Mouse (Mus musculus) embryo, embryonic 10.5 days (tissue): ENCODE data around the gene Stat5b.

ENCODE experiments used
- DNase-seq: peaks from one replicate; pipeline ENCODE4 v3.0.0-alpha.2; 2015; ENCODE audit warnings: low spot score

Stat5b gene

DNA sequence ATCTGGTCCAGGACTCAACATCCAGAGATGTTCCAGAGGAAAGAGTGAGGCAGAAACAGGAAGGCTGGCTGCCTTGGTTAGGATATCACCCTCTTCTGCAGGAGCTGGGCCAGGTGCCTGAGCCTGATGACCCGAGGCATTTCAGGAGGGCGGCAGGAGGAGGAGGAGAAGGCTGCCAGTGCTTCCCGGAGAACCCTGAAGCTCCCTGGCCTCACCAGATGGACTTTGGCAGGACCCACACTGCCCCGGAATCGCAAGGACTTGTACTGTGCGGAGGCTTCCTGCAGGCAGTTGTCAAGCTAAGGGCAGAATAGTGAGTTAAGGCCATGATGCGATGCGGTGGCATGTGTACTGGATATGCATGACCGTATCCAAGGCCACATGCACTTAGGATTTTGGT is 83.8 kb downstream of the Stat5b start:
- no peak for DNase-seq

DNA sequence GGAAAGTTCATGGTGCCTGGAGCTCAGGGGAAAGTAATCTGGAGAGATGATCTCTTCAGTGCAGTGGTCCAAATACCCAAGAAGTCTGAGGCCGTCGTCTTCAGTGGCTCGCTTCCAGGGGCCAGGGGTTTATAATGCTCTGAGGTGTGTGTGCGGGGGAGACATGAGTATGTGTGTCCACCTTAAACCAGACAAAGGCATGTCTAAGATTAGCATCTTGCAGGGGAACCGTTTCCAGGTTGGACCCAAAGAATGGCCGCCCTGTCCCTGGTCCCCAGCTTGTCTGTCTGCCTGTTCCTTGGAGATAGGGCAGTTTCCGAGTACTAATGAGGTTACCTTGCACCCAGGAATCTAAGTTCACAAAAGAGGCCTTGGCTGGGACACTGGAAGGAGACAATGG is 87.7 kb downstream of the Stat5b start, which contains the start of gene Hcrt:
Gene Hcrt (minus strand): TSS at position 101 of the 400 bp plus-strand sequence.
- DNase-seq = no peak

DNA sequence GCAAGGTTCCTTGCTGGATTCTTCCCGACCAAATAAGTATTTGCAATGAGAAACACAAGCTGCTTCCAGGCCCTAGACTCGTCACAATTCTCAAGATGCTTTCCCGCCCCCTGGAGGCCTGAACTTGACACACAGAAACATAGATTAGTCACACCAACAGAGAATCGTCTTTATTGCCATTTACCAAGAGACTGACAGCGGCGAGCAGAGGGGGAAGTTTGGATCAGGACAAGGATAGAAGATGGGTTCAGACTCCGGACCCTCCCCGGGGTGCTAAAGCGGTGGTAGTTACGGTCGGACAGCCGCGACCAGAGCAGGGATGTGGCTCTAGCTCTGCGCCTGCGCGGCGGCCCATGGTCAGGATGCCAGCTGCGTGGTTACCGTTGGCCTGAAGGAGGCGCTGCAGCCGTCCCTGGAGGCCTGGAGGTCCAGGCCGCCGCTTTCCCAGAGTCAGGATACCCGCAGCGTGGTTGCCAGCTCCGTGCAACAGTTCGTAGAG is 88.9 kb downstream of the Stat5b start:
- peak; percentile 94 for DNase-seq

DNA sequence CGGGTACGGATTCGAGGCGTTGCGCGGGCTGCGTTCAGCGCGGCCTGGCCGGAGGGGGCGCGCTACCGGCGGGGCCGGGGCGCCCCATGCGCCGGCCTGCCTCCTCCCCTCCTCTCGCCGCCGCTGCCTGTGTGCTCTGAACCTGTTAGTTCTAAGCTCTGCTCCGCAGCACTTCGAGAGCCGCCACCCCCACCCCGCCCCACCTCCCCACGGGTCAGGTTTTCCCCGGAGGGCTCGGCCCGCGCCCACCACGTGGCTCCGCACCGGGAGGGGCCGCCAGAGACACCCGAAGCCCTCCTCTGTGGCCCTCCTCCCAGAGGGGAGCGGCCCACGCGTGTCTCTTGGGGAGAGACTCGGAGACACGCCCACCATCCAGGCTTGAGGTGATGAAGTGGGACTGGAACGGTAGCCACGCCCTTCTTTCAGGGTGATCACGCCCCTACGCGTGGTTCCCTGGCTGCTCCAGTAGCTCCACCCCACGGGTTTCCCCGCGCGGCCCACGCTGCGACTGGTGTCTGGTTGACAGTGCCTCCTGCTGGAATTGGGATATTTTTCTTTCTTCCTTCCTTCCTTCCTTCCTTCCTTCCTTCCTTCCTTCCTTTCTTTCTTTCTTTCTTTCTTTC is 90.8 kb downstream of the Stat5b start, which contains the start of gene Kcnh4:
Gene Kcnh4 (minus strand): TSS at position 332 of the 623 bp plus-strand sequence.
- peak; percentile 58 for DNase-seq

DNA sequence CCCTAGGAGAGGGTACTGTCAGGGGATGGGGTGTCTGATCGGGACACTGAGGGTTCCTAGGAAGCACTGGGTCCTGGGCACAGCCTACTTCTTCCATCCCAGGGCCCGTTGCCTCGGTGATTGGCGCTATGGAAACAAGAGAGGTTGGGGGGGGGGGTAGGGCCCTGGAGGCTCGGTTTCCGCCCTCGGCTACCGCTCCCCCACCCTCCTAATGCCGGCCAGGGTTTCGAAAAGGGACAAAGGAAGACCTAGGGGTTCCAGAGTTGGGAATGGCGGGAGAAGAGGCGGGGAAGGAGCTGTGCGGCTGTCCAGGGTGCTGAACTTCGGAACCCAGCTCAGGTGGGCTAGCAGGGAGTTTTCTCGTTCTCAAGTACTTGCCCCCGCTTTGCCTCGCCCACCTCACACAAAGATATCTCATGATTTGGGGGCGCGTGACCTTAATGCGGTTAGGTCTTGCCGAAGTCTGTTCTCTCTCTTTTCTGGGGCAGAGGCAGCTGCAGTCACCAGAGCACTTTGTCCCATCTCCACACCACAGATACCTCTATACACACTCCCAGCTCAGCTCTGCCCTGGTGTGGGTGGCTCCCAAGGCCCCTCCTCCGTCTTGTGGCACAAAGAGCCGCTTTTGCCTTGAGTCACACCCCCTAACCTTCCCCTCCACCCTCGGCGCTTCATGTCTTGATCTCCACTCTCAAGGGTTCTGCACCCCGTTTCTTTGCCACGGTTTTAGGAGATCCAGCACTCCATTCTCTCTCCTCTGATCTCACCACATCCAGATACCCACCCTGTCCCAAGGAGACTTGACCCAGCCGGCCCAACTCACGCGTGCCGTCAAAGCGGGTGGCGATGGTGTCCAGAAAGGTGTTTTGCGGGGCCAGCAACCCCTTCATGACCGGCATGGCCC is 91.6 kb downstream of the Stat5b start:
- peak; percentile 81 for DNase-seq

DNA sequence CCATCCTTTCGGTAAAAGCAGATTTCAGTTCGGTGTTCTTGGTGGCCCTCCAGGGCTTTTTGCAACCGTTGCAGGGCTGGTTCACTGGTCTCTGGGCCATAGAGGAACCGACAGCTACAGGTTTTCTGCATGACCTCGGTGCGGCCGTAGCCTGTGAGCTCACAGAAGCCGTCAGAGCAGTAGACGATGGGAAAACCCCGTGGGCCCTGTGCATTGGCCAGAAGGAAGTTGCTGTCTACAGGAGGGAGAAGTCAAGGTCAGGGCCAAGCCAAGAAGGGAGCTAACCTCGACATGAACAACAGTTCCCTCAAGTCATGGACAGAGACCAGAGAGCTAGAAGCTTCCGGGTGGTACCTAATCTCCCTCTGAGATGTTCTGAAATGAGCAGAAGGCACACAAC is 93.0 kb downstream of the Stat5b start:
- DNase-seq = no peak

DNA sequence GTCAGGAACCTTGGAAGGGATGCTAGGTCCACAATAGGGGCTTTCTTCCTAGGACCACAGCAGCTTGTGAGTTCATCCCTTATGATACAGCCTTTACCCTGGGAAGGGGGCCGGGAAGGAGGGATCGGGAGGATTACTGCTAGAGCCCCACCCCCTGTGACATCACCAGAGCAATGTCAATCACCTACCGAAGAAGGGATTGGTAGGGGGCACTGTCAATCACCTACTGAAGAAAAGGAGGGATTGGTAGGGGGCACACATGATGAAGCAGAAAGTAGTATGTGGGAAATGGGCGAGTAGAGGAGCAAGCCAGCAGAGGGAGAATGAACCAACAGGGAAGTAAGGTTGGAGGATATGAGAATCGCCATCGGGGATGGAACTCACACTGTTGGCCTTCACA is 94.0 kb downstream of the Stat5b start:
- no peak for DNase-seq

DNA sequence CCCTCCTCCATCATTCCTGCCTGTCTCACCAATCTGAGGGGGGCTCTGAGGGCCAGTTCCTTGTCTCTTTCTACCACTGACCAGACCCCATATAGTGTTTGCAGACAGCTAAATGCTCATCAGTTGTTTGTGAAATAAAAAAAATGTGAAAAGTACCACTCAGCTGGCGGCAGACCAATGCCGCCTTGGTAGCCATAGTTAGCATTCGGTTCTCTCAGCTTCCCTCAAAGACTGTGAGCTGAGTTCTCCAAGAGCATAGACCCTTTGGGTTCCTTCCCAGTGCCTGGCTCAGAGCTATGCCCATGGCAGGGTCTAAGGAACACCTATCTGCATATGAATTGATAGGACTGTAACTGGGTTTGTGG is 95.8 kb downstream of the Stat5b start:
- no peak for DNase-seq

DNA sequence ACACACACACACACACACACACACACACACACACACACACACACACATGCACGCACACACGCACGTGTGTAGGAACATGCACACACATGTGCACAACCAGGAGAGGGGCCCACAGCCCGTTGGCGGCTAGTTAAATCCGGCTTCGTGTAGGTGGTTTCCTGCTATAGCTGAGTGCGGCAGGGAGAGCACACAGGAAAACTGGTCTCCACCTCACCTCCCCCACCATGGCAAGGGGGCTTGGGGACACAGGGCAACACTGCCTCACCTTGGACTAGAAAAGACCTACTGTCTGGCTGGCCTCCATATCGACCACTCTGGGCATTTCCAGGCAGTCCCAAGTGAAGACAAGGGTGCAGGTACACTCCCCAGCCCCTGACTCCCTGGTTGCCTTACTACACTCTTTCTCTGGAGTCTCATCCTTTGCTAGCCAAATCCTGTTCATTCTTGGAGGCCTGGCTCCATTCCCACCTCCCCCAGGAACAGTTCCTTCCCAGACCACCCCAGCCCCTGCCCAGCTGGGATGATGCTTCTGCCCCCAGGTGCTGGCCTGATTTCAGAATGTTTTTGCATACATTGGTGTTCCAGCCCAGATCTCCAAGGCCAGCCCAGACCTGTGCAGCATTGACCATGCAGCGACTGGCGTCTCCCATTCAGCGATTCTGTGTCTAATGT is 96.4 kb downstream of the Stat5b start:
- no peak for DNase-seq

DNA sequence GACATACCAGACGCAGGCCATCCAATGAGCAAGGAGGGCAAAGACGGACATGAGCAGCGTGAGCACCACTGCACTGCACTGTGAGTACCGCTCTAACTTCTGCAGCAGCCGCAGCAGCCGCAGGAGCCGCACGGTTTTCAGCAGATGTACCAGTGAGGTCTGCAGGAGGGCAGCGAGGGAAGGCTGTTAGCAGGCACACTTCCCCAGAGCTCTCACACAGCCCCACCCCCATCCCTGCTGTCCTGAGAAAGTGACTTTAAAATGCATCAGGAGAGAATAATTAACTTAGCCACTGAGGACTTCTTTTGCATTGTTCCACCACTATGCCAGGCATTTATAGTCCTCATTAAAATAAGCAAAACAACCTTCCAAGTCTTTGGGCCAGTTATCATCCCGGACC is 98.2 kb downstream of the Stat5b start:
- DNase-seq = no peak

DNA sequence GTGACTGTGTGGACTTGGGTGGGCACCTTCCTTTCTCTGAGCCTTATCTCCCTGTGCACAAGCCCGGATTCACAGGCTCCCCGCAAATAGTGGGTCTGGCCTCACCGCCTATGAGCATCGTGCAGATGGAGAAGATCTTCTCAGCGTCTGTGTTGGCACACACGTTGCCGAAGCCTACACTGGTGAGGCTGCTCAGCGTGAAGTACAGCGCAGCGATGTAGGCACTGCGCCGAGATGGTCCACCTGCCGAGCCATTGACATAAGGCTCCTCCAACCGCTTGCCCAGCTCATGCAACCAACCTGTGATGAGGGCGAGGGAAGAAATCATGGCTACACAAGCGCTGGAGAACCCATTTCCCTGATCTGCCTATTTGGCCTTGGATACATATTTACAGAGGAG is 100.4 kb downstream of the Stat5b start:
- DNase-seq = no peak

DNA sequence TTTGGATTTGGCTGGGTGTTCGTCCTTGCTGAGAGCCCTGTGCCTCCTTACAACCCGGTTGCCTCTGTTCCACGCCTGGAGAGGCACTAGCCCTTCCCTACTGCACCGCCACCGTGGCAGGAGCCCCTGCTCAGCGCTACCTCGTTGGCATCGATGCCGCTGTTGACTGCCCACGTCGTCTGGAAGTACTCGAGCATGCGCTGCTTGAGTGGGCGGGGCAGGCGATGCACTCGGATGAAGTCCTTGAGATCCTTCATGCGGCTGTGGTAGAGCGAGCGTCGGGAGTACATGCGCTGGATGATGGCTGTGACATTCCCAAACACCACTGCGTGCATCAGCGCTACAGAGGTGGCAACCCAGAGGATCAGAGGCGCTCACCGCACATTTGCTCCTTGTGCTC is 101.1 kb downstream of the Stat5b start:
- no peak for DNase-seq

DNA sequence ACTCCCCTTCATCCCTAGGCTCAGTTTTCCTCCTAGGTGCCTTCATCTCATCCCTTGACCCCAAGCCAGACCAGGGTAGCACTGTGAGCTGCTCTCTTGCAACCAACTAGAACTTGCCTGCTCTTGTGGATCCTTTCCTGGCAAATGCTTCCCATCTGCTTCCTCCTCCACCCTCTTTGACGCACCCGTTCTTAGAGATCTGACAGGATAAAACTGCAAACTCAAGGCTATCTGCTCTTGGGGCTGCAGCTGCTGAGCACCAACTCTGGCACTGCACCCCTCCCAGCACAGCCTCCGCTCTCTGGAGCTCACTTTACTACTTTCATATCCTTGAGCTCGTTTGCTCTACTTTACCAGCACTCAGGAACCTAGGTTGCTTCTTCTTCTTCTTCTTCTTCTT is 101.9 kb downstream of the Stat5b start:
- no peak for DNase-seq

DNA sequence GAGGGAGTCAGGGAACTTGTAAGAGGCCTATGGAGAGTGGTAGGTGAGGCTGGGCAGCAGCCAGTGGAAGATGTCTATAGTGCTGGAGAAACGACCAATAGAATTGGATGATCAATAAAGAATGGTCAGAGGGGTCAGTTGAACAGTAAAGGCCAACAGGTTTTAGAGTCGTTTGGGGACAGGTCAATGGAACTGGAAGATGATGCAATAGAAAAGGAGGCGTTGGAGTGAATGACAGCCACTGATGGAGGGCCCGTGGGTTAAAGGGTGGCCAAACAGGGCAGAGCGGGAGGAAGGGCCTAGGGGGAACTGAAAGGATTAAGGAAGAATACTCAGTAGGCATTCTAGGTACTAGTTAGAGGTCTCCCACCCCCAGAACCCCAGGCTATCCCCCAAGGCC is 103.4 kb downstream of the Stat5b start:
- no peak for DNase-seq

DNA sequence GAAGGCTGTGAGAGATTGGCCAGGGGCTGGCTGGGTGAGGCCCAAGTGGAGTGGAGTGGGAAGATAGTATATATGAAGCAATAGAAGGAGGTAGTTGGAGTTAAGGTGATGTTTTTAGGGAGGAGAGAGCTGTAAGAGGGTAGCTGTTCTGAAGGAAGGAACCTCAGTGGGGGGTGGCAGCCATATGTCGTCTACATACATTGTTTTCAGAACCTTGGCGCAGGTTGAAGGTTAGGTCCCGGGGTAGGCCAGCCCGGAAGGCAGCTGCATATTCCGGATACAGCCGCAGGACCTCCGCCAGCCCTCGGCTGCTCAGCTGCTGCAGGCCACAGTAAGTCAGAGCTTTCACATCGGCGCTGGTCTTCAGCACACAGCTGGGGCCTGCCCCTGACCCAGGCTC is 104.0 kb downstream of the Stat5b start:
- no peak for DNase-seq

DNA sequence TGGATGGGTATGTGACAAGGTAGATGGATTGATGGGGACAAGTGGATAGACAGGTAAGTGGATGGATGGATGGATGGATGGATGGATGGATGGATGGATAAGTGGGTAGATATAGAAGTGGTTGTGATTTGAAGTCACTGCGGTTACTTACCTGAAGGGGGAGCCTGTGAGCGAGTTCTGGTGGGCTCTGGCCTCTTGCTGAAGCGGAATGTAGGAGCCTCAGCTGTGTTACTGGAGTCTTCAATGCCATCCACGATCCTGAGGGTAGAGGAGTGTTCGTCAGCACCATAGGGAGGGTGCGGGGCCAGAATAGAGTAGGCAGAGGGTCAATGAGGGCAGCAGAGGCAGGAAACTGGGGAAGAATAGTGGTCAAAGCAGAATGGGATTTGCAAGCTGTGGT is 105.4 kb downstream of the Stat5b start:
- DNase-seq = peak; percentile 79

DNA sequence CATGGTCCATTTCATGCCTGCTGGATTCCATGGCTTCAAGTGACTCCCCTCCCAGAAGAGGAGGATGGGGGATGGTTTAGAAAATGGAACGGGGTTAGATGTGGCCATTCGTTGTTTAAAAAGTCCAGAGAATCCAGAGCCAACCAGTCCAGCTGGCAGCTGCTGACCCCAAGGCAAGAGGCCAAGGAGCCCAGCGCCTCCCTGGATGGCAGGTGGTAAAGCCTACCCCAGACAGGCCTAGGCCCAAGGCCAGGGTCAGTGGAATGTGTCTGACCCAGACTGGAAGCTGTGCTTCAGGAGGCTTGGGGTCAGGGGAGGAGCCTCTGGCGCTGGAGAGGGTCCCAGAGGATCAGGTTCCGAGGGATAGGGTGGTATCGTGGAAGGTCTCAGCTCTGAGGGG is 109.2 kb downstream of the Stat5b start:
- DNase-seq = no peak

DNA sequence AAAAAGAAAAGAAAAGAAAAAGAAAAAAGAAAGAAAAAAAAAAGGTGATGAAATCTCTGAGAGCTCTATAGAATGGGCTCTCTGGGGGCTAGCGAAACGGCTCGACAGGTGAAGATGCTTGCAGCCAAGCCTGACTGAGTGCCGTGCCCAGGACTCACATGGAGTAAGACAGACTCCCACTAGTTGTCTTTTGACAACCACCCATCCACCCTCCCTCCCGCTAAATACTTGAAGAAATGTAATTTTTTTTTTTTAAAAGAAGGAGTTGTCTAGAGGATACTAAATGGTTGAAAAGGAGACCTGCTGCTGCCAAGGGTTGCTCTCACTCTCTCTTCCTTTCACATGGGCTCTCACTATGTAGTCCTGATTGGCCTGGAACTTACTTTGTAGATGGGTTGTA is 111.8 kb downstream of the Stat5b start:
- no peak for DNase-seq

DNA sequence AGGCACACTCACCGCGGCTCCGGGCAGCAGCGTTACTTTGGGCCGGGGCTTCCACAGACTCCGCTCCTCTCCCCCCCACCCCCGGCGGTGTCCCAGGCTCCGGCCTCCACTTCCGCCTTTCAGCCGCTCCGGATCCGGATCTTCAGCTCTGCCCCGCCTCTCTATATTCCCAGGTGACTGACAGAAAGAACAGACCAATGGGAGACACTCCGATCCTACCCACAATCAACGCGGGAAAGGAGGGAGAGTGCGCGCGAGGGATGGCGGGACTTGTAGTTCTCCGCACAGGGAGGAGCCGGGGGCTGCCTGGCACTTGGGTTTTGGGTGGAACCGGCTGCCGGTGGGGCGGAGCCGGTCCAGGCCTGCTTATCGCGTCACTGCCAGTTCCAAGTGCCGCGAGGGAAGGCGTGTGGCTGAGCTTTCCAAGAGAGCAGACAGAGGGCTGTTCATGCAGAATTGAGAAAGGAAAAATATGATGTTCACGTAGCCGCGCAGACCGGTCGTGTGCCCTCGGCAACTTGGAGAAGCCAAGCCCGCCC is 112.4 kb downstream of the Stat5b start, which contains the start of gene Rab5c:
Gene Rab5c (minus strand): TSS at position 150 of the 539 bp plus-strand sequence.
- DNase-seq = peak; percentile 100

DNA sequence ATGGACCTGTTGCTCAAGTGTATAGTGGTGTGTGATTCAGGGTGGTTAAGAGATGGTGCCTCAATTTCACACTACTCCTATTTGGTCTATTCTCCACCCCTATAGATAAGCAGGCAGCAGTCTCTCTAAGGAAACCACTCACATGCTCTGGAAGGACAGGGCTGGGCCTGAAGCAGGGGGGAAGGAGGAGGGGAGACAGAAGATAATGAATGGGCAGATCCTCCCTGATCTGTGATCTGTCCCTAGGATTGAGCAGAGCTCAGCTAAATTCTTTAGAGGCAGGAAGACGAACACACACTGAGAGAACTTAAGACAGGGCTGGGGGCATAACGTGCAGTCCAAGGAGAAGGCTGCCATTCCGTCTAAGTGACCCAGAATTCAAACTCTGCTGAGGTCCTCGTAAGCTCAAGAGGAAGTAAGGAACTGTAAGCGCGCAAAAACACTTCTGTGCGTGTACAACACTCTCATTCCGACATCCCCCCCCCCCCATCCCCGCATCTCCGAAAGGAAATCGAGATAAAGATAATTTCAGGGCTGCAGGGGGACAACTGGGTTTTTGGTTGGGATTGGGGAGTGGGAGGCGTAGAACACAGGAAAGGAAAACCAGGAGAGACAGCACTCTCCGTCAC is 113.3 kb downstream of the Stat5b start:
- no peak for DNase-seq

DNA sequence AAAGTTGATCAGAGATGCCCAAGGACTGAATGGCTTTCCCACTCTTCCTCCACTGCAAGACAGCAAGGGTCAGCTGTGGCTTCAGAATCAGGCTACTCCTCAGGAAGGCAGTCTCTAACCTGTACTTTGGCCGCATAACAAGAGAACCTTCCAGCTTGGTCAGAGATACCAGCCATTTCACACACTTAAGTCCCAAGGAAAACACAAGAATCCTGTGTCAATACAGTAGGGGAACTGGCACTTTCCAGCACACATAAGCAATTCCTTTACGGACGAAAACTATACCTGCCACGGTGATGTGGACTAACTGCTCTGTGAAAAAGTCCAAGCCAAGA is 113.8 kb downstream of the Stat5b start:
- no peak for DNase-seq
